Mouse (Mus musculus): ENCODE data around the gene Mrgprh.

Mrgprh gene

GRCm38 (mm10) chr17:12921073-12921472 lies 45.2 kb downstream of the Mrgprh start:
- no peak for DNase-seq

- DNase-seq = no peak
These were observed 49.2 kb downstream of the Mrgprh start for GRCm38 (mm10) chr17:12925001-12925400.

- DNase-seq = no peak
These were observed 49.9 kb downstream of the Mrgprh start for GRCm38 (mm10) chr17:12925703-12926180.
